In genomic region chr19:60603586-60603985, GRCm38 (mm10) we compare ENCODE assay signal across 21 mouse cellular contexts. TPM values are rescaled to one million over a fixed set of nuclear protein-coding genes. Genes with fewer than 3 reads are reported as not detected.
DNase-seq lines count a peak whose midpoint lies in the region; ATAC-seq lines count a peak whose summit lies in the region.
"Had no signal": no experiment of that assay in that cellular context is flagged by ENCODE, and none has a peak within 500 bp of the region (broad histone marks: within the 10 kb centered on the region; RNA-seq: fewer than 3 reads in every experiment).

No protein-coding gene starts in this region.

- 81% methylated on average over 3 of the region's 3 CpGs for WGBS in hindbrain, embryonic 15.5 days
- 85% methylated on average over 3 of the region's 3 CpGs for WGBS in hindbrain, embryonic 12.5 days

- no peak overlapping the region for H3K9ac ChIP-seq in hindbrain, embryonic 15.5 days
- no peak overlapping the region for H3K9ac ChIP-seq in hindbrain, embryonic 12.5 days
- H3K9ac ChIP-seq: embryonic facial prominence, embryonic 13.5 days; embryonic facial prominence, embryonic 15.5 days; forebrain, embryonic 12.5 days had no signal

- peak; percentile 11; the same call in 1 of the 2 replicates for ATAC-seq in hindbrain, embryonic 15.5 days (ENCODE audit: low FRiP score, low read depth)
- no peak for ATAC-seq in hindbrain, embryonic 12.5 days (ENCODE audit: low FRiP score)
- ATAC-seq: forebrain, embryonic 14.5 days; forebrain, embryonic 16.5 days had no signal

- H3K4me1 ChIP-seq in hindbrain, embryonic 15.5 days (replicated peaks) = no peaks in the 10 kb centered on the region
- H3K4me1 ChIP-seq in hindbrain, embryonic 12.5 days = no peaks in the 10 kb centered on the region
- H3K4me1 ChIP-seq: embryonic facial prominence, embryonic 13.5 days; embryonic facial prominence, embryonic 15.5 days; forebrain, embryonic 10.5 days; forebrain, embryonic 12.5 days had no signal

- peak; percentile 52 to 59 for DNase-seq in cerebellum, postnatal 14 days
- no peak for DNase-seq in cerebellum, adult 11 months
- DNase-seq in left cerebral cortex, postnatal 4 days = peak; percentile 66
- no peak for DNase-seq in left cerebral cortex, postnatal 36 days (ENCODE audit: low spot score in 2 of 2)
- DNase-seq: adrenal gland, adult 2 months; adrenal gland, postnatal 10 days; adrenal gland, postnatal 25 days; cerebellum, adult 11-12 months; cerebellum, adult 2 months; cerebellum, adult 9-10 months; cerebellum, postnatal 36 days; embryo, embryonic 11 days had no signal

- H3K27ac ChIP-seq in hindbrain, embryonic 15.5 days (replicated peaks) = no peak overlapping the region
- H3K27ac ChIP-seq in hindbrain, embryonic 12.5 days = no peak overlapping the region
- H3K27ac ChIP-seq: embryonic facial prominence, embryonic 13.5 days; embryonic facial prominence, embryonic 15.5 days; forebrain, embryonic 10.5 days; forebrain, embryonic 12.5 days had no signal

- intact Hi-C loops in left cerebral cortex, postnatal 4 days (cut with DNase I) = no loop called here
- intact Hi-C loops in left cerebral cortex, postnatal 36 days (cut with DNase I) = no loop called here

- H3K36me3 ChIP-seq in hindbrain, embryonic 15.5 days = no peaks in the 10 kb centered on the region
- no peaks in the 10 kb centered on the region for H3K36me3 ChIP-seq in hindbrain, embryonic 12.5 days
- H3K36me3 ChIP-seq: embryonic facial prominence, embryonic 13.5 days; embryonic facial prominence, embryonic 15.5 days; forebrain, embryonic 10.5 days; forebrain, embryonic 12.5 days had no signal

- no peak overlapping the region for H3K4me3 ChIP-seq in hindbrain, embryonic 15.5 days
- no peak overlapping the region for H3K4me3 ChIP-seq in hindbrain, embryonic 12.5 days
- H3K4me3 ChIP-seq: embryonic facial prominence, embryonic 13.5 days; embryonic facial prominence, embryonic 15.5 days; erythroblast, embryonic 14.5 days; forebrain, embryonic 10.5 days; forebrain, embryonic 12.5 days had no signal

- H3K4me2 ChIP-seq in hindbrain, embryonic 15.5 days = no peak overlapping the region
- no peak overlapping the region for H3K4me2 ChIP-seq in hindbrain, embryonic 12.5 days (replicated peaks)
- H3K4me2 ChIP-seq: embryonic facial prominence, embryonic 13.5 days; embryonic facial prominence, embryonic 15.5 days; forebrain, embryonic 12.5 days had no signal

- H3K27me3 ChIP-seq in hindbrain, embryonic 15.5 days = no peaks in the 10 kb centered on the region
- no peaks in the 10 kb centered on the region for H3K27me3 ChIP-seq in hindbrain, embryonic 12.5 days
- H3K27me3 ChIP-seq: embryonic facial prominence, embryonic 13.5 days; embryonic facial prominence, embryonic 15.5 days; forebrain, embryonic 12.5 days had no signal

- H3K9me3 ChIP-seq in hindbrain, embryonic 15.5 days = no peaks in the 10 kb centered on the region
- no peaks in the 10 kb centered on the region for H3K9me3 ChIP-seq in hindbrain, embryonic 12.5 days (replicated peaks)
- H3K9me3 ChIP-seq: embryonic facial prominence, embryonic 15.5 days; forebrain, embryonic 10.5 days; forebrain, embryonic 12.5 days had no signal

RNA-seq across cellular contexts. Expression of gene Cacul1, which starts 22.8 kb away (rescaled TPM):
- polyA plus RNA-seq in hindbrain, embryonic 15.5 days (2015; fragmentation: Nextera tagmentation; extraction: Ambion mirVana) = 23.8 and 24.1 TPM in 2 replicates
- 35.7 and 41.7 TPM in 2 replicates for polyA plus RNA-seq in hindbrain, embryonic 12.5 days (2016; fragmentation: Nextera tagmentation; extraction: Ambion mirVana)
- 10 to 100 TPM; 44.1 to 49.1 TPM for total RNA-seq in left cerebral cortex, postnatal 4 days (2021)
- 10 to 100 TPM; 45.6 to 54.5 TPM for total RNA-seq in left cerebral cortex, postnatal 36 days (2021)

Comparison
In these comparisons a context has a peak if more than half of its experiments do, and no peak if none do; other contexts are left out.
1. DNase-seq: peak in cerebellum, postnatal 14 days (2 of 2) and left cerebral cortex, postnatal 4 days (single experiment); none in cerebellum, adult 11 months (single experiment) and left cerebral cortex, postnatal 36 days (0 of 2).